Comparison of ENCODE assay signal across 9 mouse cellular contexts in genomic region chr14:25156171-25156570, GRCm38 (mm10).
DNase-seq lines count a peak whose midpoint lies in the region.
"Had no signal": no experiment of that assay in that cellular context is flagged by ENCODE, and none has a peak within 500 bp of the region (broad histone marks: within the 10 kb centered on the region; RNA-seq: fewer than 3 reads in every experiment).

No protein-coding gene starts in this region.

- intact Hi-C loops in heart, postnatal 10 days (cut with DNase I), result no loop called here
- intact Hi-C loops in gastrocnemius, postnatal 36 days (cut with DNase I), result no loop called here

- peak; percentile 38 for DNase-seq in adrenal gland, postnatal 14 days
- no peak for DNase-seq in adrenal gland, adult 8-10 months
- peak; percentile 45 for DNase-seq in right cerebral cortex, adult 18-20 months
- no peak for DNase-seq in right cerebral cortex, postnatal 25 days
- peak; percentile 68 to 72 for DNase-seq in heart, postnatal 10 days
- peak; percentile 41 for DNase-seq in retina, postnatal 1 day
- no peak for DNase-seq in gastrocnemius, postnatal 36 days
- DNase-seq in urinary bladder, postnatal 10 days (ENCODE audit: low spot score), result no peak
- DNase-seq: kidney, postnatal 4 days had no signal

Comparison
In these comparisons a context has a peak if more than half of its experiments do, and no peak if none do; other contexts are left out.
1. DNase-seq: peak in adrenal gland, postnatal 14 days (single experiment), right cerebral cortex, adult 18-20 months (single experiment), heart, postnatal 10 days (2 of 2) and retina, postnatal 1 day (single experiment); none in adrenal gland, adult 8-10 months (single experiment), right cerebral cortex, postnatal 25 days (single experiment), gastrocnemius, postnatal 36 days (0 of 2) and urinary bladder, postnatal 10 days (single experiment).